Mouse (Mus musculus): ENCODE measurements around the gene Igf2bp2.
A peak's percentile ranks its signal among the peaks of the same experiment; 100 is the strongest.

The Igf2bp2 gene

GRCm38 (mm10) chr16:22149076-22149475 lies 14.0 kb downstream of the Igf2bp2 start:
- DNase-seq (ENCODE audit: low spot score), result no peak

DNA sequence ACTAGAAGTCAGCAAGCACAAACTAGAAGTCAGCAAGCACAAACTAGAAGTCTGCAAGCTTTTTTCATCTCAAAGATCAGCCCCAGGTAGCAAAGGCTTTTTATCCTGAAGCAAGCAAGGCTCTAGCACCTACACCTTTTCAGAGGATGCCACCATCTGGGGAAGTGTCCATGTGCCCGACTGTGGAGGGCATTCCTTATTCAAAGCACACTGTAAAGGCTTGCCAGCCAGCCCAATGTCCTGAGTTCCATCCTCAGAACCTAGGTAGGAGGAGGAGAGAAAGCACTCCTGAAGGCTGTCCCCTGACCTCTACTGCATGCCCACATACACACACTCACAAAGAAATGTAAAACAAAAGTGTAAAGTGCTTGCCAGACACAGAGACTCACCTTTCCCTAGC lies 16.0 kb downstream of the Igf2bp2 start:
- DNase-seq (ENCODE audit: low spot score), result no peak

DNA sequence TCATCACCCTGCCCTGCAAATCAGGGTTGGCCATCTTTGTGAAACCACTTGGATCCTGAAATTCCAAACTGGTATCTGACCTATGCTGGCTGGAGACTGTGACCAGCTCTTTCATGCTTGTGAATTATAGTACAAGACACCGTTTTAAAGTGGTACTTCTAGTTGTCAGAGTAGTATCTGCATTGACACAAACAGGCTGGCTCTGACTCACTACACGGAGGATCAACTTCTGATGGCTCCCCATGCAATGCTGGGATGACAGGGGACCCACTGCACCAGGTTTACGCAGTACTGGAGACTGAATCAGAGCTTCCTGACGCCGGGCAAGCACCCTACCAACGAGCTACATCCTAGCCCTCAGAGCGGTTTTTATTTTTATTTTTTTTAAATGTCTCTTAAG lies 17.0 kb downstream of the Igf2bp2 start:
- DNase-seq (ENCODE audit: low spot score), result no peak

GRCm38 (mm10) chr16:22144490-22144889 lies 18.6 kb downstream of the Igf2bp2 start:
- no peak for DNase-seq (ENCODE audit: low spot score)

DNA sequence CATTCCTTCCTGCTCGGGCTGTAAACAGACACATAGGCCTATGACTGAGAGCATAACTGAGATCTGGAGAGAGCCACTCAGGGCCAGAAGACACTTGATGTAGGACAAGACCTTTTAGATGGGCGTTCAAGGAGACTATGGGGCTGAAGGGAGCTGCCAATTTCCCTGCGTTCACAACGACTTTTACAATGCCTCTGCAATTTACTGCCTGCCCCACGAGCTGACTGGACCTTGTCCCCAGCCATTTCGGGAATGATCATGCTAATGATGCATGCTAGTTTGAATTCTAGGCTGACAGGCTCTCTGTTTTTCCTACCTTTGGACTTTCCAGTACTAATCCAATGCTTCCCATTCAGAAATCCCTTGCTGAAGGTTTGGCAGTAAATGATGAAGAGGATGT lies 22.2 kb downstream of the Igf2bp2 start:
- DNase-seq (ENCODE audit: low spot score), result no peak

- DNase-seq (ENCODE audit: low spot score), result no peak
These were observed 23.3 kb downstream of the Igf2bp2 start for GRCm38 (mm10) chr16:22139821-22140220.

GRCm38 (mm10) chr16:22136198-22136597 lies 26.9 kb downstream of the Igf2bp2 start:
- no peak for DNase-seq (ENCODE audit: low spot score)

DNA sequence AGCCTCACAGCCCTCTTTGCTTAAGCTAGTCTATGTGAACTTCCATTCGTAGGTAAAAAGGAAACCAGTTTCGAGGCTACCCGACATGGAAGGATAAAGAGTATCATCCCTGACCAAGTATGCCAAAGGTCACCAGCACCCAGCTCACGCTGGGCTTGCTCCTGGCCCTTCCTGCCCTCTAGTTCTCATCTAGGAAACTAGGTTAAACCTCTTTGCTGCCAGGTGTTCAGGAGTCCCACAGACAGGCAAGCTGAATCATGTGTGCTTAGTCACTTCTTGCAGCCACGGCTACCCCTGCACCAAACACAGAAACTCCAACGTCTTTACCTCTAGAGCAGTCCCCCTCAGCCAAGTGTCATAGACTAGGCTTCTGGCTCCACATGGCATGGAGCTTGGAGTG lies 31.8 kb downstream of the Igf2bp2 start:
- no peak for DNase-seq (ENCODE audit: low spot score)

GRCm38 (mm10) chr16:22129511-22129910 lies 33.6 kb downstream of the Igf2bp2 start:
- no peak for DNase-seq (ENCODE audit: low spot score)

DNA sequence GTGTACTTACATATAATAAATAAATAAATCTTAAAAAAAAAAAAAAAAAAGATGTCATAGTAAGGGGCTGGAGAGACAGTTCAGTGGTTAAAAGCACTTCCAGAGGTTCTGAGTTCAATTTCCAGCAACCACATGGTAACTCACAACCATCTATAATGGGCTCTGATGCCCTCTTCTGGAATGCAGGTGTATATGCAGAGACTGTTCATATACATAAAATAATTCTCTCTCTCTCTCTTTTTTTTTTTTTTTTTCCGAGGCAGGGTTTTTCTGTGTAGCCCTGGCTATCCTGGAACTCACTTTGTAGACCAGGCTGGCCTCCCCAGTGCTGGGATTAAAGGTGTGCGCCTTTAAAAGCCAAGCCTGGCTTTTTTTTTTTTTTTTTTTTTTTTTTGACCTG lies 34.5 kb downstream of the Igf2bp2 start:
- no peak for DNase-seq (ENCODE audit: low spot score)

GRCm38 (mm10) chr16:22127806-22128205 lies 35.3 kb downstream of the Igf2bp2 start:
- DNase-seq (ENCODE audit: low spot score), result no peak

- DNase-seq (ENCODE audit: low spot score), result no peak
These were observed 36.2 kb downstream of the Igf2bp2 start for GRCm38 (mm10) chr16:22126936-22127335.

GRCm38 (mm10) chr16:22124325-22124918 lies 38.7 kb downstream of the Igf2bp2 start:
- no peak for DNase-seq (ENCODE audit: low spot score)

DNA sequence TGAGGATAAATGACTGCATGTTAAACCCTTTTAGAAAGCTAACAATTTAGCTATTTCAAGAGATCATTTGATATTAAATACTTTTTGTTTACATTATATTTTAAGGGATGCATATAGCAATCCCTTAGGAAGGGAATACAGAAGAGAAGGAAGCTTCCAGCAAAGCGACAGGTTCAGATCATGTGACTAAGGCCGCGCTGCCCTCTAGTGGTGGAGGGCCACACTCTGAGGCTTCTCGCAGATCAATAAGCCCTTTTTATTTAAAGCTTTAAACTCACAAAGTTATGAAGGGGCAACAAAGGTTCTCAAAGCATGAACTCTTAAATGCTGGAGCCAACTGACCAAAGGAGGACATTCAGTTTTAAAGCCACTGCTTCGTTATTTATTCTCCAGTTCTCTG lies 39.4 kb downstream of the Igf2bp2 start:
- peak; percentile 45 for DNase-seq (ENCODE audit: low spot score)

DNA sequence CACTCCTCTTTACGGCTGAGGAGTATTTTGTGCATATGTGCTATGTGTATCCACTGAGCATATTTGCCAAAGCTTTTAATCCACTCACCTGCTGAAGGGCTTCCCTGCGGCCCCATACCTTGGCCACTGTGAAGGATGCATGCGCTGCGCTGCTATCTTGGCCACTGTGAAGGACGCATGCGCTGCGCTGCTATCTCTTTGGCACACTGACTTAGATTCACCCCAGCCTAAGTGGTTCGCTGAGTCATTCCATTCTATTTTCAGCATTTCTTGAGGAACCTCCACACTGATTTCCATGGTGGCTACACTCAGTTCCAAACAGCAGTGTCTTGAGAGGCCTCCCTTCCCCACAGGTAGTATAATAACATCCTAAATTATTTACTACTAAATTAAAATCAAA lies 42.0 kb downstream of the Igf2bp2 start:
- DNase-seq (ENCODE audit: low spot score), result peak; percentile 7

GRCm38 (mm10) chr16:22119524-22119923 lies 43.6 kb downstream of the Igf2bp2 start:
- peak; percentile 12 for DNase-seq (ENCODE audit: low spot score)

GRCm38 (mm10) chr16:22118716-22119501 lies 44.2 kb downstream of the Igf2bp2 start:
- DNase-seq (ENCODE audit: low spot score), result peak; percentile 11

DNA sequence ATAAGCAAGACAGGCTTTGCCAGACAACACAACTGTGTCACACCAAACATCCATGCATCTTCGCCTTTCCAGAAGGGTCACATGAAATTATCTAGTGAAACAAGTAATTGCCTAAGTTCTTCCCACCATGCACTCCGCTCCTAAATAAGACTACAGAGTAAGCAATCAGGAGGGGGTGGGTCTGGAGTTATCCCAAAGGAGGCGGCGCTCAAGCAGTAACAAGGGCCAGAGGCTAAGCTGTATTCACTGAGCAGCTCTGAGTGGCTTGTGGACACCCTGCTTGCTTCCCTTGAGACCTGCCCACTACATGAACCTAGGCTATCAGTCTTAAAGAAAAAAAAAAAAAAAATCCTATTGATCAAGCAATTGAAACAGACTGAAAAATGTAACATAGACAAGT lies 44.9 kb downstream of the Igf2bp2 start:
- no peak for DNase-seq (ENCODE audit: low spot score)

DNA sequence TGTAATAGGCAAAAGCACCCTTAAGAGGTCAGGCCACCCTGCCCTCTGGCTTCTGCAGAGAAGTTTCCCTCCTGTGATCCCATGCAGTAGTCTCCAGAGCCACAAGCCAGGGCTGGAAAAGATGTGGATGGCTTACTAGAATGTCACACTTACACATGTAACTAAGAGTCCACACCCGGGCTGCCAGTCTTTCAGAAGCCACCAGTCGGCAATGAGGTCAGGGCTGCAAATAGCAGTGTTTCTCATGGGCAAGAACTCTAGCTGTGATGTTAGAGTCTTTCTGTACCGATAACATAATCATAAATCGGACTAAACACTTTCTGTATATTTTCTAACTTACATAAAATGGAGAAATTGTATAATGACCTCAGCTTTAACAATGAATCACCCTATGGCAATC lies 46.4 kb downstream of the Igf2bp2 start:
- no peak for DNase-seq (ENCODE audit: low spot score)

DNA sequence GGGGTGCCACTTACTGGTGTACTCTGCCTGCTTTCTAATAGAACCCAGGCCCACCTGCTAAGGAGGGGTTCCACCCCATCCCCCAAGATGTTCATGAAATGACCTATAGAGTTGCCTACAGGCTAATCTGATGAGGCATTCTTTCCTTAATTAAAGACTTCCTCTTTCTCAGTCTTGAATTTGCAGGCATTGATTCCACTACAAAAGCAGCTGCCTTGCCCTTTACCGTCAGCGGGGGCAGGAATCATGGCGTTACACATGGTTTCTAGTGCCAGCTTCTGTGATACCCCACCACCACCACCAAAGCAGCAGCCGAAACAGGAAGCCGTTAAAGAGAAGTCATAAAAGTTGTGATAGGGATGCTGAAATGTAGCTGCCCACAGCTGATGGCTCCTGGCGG lies 47.0 kb downstream of the Igf2bp2 start:
- no peak for DNase-seq (ENCODE audit: low spot score)

DNA sequence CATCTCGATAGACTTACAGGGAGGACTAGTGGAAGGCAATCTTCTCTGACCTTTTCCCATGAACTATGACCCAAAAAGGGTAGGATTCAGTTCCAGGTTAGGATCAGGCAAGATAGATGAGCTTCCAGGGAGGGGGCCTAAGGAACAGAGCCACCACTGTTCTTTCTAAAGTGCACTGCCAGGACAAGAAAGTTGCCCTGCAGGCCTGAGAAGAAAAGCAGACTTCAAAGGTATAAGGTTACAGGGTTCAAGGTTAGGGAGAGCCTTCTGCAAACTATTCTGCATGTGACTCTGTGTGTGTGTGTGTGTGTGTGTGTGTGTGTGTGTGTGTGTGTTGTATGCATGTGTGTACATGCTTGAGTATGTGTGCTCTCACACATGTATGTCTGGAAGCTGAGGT lies 53.1 kb downstream of the Igf2bp2 start:
- DNase-seq (ENCODE audit: low spot score), result no peak

DNA sequence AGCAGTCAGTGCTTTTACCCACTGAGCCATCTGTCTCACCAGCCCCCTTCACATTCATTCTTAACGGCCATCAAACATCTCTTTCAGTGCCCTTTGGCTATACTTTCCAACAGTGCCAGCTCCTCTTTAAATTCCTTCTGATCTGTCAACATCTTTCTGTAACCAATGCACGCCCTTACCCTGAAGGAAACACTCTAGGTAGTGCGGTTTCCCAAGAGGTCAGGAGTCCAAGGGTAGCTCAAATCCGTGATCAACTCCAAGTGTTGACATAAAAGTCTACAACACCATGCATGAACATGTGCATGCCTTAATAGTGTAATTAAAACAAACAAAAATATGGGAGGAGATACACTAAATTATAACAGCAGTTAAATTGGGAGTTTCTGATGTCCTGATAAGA lies 53.9 kb downstream of the Igf2bp2 start:
- DNase-seq (ENCODE audit: low spot score), result no peak

GRCm38 (mm10) chr16:22107897-22108516 lies 55.1 kb downstream of the Igf2bp2 start:
- DNase-seq (ENCODE audit: low spot score), result peak; percentile 45
